Mouse (Mus musculus): Measurements from ENCODE around the gene Gstp2. TPM values are rescaled to one million over a fixed set of nuclear protein-coding genes. Genes with fewer than 3 reads are reported as not detected.

The Gstp2 gene
- polyA plus RNA-seq (2012; rRNA removed), result 17.9 and 132 TPM in 2 replicates

GRCm38 (mm10) chr19:4045966-4046865 lies at the start of gene Gstp2:
Gstp2 (minus strand) TSS chr19:4046023.
- peak within 1 kb of the TSS; percentile 46 for H3K27ac ChIP-seq (ENCODE audit: insufficient read depth, low read length)
- TF ChIP-seq CTCF (IDR thresholded peaks at IDR 0.05; ENCODE audit: extremely low read depth, insufficient read depth, insufficient read length, insufficient replicate concordance), result no peak
- TF ChIP-seq POLR2A (IDR thresholded peaks at IDR 0.05; ENCODE audit: low read depth, low read length), result no peak
- WGBS, result 72% methylated on average over 16 of the region's 16 CpGs

GRCm38 (mm10) chr19:4094774-4095303 lies 49.0 kb upstream of the Gstp2 start:
- WGBS, result 88% methylated on average over 5 of the region's 5 CpGs
- Histone ChIP-seq H3K4me1 (ENCODE audit: control insufficient read depth, insufficient read depth, insufficient read length) (peaks cover 15% of the 10 kb centered on the region; the same call in 1 of the 2 replicates), H3K4me3 (ENCODE audit: extremely low read depth, insufficient read depth, insufficient read length) (no peak overlapping the region)

More at GRCm38 (mm10) chr19:4045966-4046865, at the start of gene Gstp2:
- Histone ChIP-seq H3K27me3 (ENCODE audit: control insufficient read depth, insufficient read depth, low read length) (no peaks in the 10 kb centered on the region), H3K4me3 (ENCODE audit: extremely low read depth, insufficient read depth, insufficient read length) (no peak within 1 kb of the TSS), H3K4me1 (ENCODE audit: control insufficient read depth, insufficient read depth, insufficient read length) (no peaks in the 10 kb centered on the region), H3K36me3 (ENCODE audit: control insufficient read depth, insufficient read depth, low read length) (no peaks in the 10 kb centered on the region)
- no peak for DNase-seq (ENCODE audit: low read depth in 1 of 2, low spot score in 2 of 2)

GRCm38 (mm10) chr19:4094348-4094747 lies 48.5 kb upstream of the Gstp2 start:
- H3K4me3 ChIP-seq (ENCODE audit: extremely low read depth, insufficient read depth, insufficient read length), result no peak overlapping the region

More at GRCm38 (mm10) chr19:4094774-4095303, 49.0 kb upstream of the Gstp2 start:
- no peaks in the 10 kb centered on the region for H3K27me3 ChIP-seq (ENCODE audit: control insufficient read depth, insufficient read depth, low read length)
- no peaks in the 10 kb centered on the region; the same call in 1 of the 2 replicates for H3K36me3 ChIP-seq (ENCODE audit: control insufficient read depth, insufficient read depth, low read length)
- H3K27ac ChIP-seq (ENCODE audit: insufficient read depth, low read length), result no peak overlapping the region
- no peak for DNase-seq (ENCODE audit: low read depth in 1 of 2, low spot score in 2 of 2)
- TF ChIP-seq CTCF (IDR thresholded peaks at IDR 0.05; ENCODE audit: extremely low read depth, insufficient read depth, insufficient read length, insufficient replicate concordance) (no peak), POLR2A (IDR thresholded peaks at IDR 0.05; ENCODE audit: low read depth, low read length) (no peak)

GRCm38 (mm10) chr19:4093772-4094171 lies 47.9 kb upstream of the Gstp2 start:
- Histone ChIP-seq H3K4me1 (ENCODE audit: control insufficient read depth, insufficient read depth, insufficient read length) (peaks cover 15% of the 10 kb centered on the region; the same call in 1 of the 2 replicates), H3K36me3 (ENCODE audit: control insufficient read depth, insufficient read depth, low read length) (no peaks in the 10 kb centered on the region; the same call in 1 of the 2 replicates), H3K4me3 (ENCODE audit: extremely low read depth, insufficient read depth, insufficient read length) (no peak overlapping the region), H3K27ac (ENCODE audit: insufficient read depth, low read length) (no peak overlapping the region), H3K27me3 (ENCODE audit: control insufficient read depth, insufficient read depth, low read length) (no peaks in the 10 kb centered on the region)
- no peak for DNase-seq (ENCODE audit: low read depth in 1 of 2, low spot score in 2 of 2)
- 66% methylated on average over 7 of the region's 7 CpGs for WGBS
- TF ChIP-seq POLR2A (IDR thresholded peaks at IDR 0.05; ENCODE audit: low read depth, low read length) (no peak), CTCF (IDR thresholded peaks at IDR 0.05; ENCODE audit: extremely low read depth, insufficient read depth, insufficient read length, insufficient replicate concordance) (no peak)

More at GRCm38 (mm10) chr19:4094348-4094747, 48.5 kb upstream of the Gstp2 start:
- 86% methylated on average over 3 of the region's 3 CpGs for WGBS
- peaks cover 15% of the 10 kb centered on the region; the same call in 1 of the 2 replicates for H3K4me1 ChIP-seq (ENCODE audit: control insufficient read depth, insufficient read depth, insufficient read length)
- H3K36me3 ChIP-seq (ENCODE audit: control insufficient read depth, insufficient read depth, low read length), result no peaks in the 10 kb centered on the region; the same call in 1 of the 2 replicates
- TF ChIP-seq POLR2A (IDR thresholded peaks at IDR 0.05; ENCODE audit: low read depth, low read length) (no peak), CTCF (IDR thresholded peaks at IDR 0.05; ENCODE audit: extremely low read depth, insufficient read depth, insufficient read length, insufficient replicate concordance) (no peak)
- no peak for DNase-seq (ENCODE audit: low read depth in 1 of 2, low spot score in 2 of 2)
- no peak overlapping the region for H3K27ac ChIP-seq (ENCODE audit: insufficient read depth, low read length)
- H3K27me3 ChIP-seq (ENCODE audit: control insufficient read depth, insufficient read depth, low read length), result no peaks in the 10 kb centered on the region

DNA sequence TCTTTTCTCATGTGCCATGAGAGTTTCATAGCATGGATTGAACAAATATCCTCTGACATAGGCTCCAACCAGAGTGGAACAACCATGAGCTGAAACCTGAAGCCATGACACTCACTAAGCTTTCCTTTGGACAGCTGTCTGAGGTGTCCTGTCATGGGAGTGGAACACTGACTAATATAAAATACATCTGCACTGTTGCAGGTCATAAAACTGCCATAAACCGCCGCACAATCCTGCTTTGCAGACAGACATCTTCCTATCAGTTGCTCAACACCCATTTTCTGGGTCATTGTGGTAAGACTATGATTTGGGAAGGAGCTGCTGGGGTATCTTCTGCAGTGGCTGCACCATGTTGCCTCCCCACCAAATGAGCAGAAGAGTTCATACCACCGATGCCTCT lies 46.9 kb upstream of the Gstp2 start:
- Histone ChIP-seq H3K36me3 (ENCODE audit: control insufficient read depth, insufficient read depth, low read length) (no peaks in the 10 kb centered on the region), H3K4me3 (ENCODE audit: extremely low read depth, insufficient read depth, insufficient read length) (no peak overlapping the region), H3K27ac (ENCODE audit: insufficient read depth, low read length) (no peak overlapping the region), H3K4me1 (ENCODE audit: control insufficient read depth, insufficient read depth, insufficient read length) (peaks cover 5% of the 10 kb centered on the region; the same call in 1 of the 2 replicates), H3K27me3 (ENCODE audit: control insufficient read depth, insufficient read depth, low read length) (no peaks in the 10 kb centered on the region)
- no peak for DNase-seq (ENCODE audit: low read depth in 1 of 2, low spot score in 2 of 2)
- 81% methylated on average over 3 of the region's 3 CpGs for WGBS
- TF ChIP-seq CTCF (IDR thresholded peaks at IDR 0.05; ENCODE audit: extremely low read depth, insufficient read depth, insufficient read length, insufficient replicate concordance), result no peak
- TF ChIP-seq POLR2A (IDR thresholded peaks at IDR 0.05; ENCODE audit: low read depth, low read length), result no peak

DNA sequence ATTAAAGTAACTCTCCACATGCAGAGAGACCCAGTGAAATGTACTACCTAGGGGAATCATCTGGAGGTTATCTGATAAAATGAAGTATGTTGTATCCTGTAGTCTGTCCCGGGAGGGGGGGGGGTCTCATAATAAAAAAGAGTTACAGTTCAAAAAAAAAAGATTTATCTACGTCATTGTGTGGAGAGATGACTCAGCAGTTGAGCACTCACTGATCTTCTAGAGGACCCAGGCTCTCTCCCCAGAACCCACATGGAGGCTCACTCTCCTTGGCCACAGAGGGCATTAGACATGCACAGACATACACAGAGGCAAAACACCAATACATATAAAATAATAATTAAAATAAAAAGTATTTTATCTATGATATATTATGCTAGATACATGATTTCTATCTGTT lies 45.6 kb upstream of the Gstp2 start:
- DNase-seq (ENCODE audit: low read depth in 1 of 2, low spot score in 2 of 2), result no peak
- H3K36me3 ChIP-seq (ENCODE audit: control insufficient read depth, insufficient read depth, low read length), result no peaks in the 10 kb centered on the region
- no peak for TF ChIP-seq CTCF (IDR thresholded peaks at IDR 0.05; ENCODE audit: extremely low read depth, insufficient read depth, insufficient read length, insufficient replicate concordance)
- no peak for TF ChIP-seq POLR2A (IDR thresholded peaks at IDR 0.05; ENCODE audit: low read depth, low read length)
- peaks cover 2% of the 10 kb centered on the region; the same call in 1 of the 2 replicates for H3K4me1 ChIP-seq (ENCODE audit: control insufficient read depth, insufficient read depth, insufficient read length)
- 38% methylated on average over 2 of the region's 2 CpGs for WGBS
- no peaks in the 10 kb centered on the region for H3K27me3 ChIP-seq (ENCODE audit: control insufficient read depth, insufficient read depth, low read length)
- H3K27ac ChIP-seq (ENCODE audit: insufficient read depth, low read length), result no peak overlapping the region
- H3K4me3 ChIP-seq (ENCODE audit: extremely low read depth, insufficient read depth, insufficient read length), result no peak overlapping the region
